Mouse (Mus musculus) erythroblast, embryonic 14.5 days (primary cell): Measurements from ENCODE around the gene Hoxa5.

Experiments
- GATA1 ChIP-seq: IDR thresholded peaks from 2 replicates; pipeline ENCODE4 v1.6.1; 2012; ENCODE audit warnings: low read length, inconsistent platforms, mixed read lengths
- TAL1 ChIP-seq: IDR thresholded peaks from 3 replicates; pipeline ENCODE4 v1.6.1; 2012; ENCODE audit warnings: low read length, inconsistent platforms, mixed read lengths

DNA sequence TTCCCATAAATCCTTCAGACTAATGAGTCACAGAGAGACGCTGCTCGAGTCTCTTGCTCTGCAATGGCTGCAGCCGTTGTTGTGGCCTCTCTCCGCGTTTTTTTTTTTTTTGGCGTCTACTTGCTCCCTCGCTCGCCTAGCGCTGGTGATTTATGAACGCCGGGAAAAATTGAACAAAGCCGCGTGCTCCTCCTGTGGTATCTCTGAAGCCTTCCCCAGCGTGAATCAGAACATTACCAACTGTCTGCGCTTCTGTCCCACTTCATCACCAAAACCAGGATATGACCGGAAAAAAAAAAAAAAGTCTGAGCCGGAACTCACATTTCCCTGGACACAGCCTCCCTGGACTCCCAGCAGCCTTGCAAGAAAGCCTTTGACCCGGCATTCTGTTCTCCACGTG, 19.2 kb downstream of the Hoxa5 start:
- TF ChIP-seq TAL1 (no peak), GATA1 (no peak)
